Mouse (Mus musculus) kidney, adult 2 months (tissue): ENCODE data around the gene Gsto1.

Source experiments
- CTCF ChIP-seq: fragments of 200-500 bp; conservative IDR thresholded peaks from 2 replicates; pipeline ENCODE4 v1.5.1; 2011; ENCODE audit warnings: low read depth, mild to moderate bottlenecking, control low read depth, low read length, moderate library complexity, mixed read lengths; ENCODE audit not compliant: insufficient read depth, insufficient read length
- POLR2A ChIP-seq: fragments of 200-500 bp; IDR thresholded peaks from one replicate; pipeline ENCODE4 v1.6.1; 2011; ENCODE audit warnings: low read depth, low read length, control low read depth

- TF ChIP-seq POLR2A (no peak), CTCF (no peak)
Observed at GRCm38 (mm10) chr19:47905081-47905480, 50.3 kb downstream of the Gsto1 start.
